Mouse (Mus musculus) kidney, postnatal 36 days (tissue): Measurements from ENCODE around the gene Irak3.

Source experiments
- DNase-seq, 2 experiments: peaks; one replicate each; pipeline ENCODE4 v3.0.0; 2021 to 2022; ENCODE audit warnings: mixed read lengths in 2 of 2

Irak3 gene

GRCm38 (mm10) chr10:120202467-120203250 is 729 bp upstream of the Irak3 start:
- no peak for DNase-seq

- DNase-seq, result peak; percentile 84 to 86
These were observed 604 bp downstream of the Irak3 start, which contains the start of gene Tmbim4 for GRCm38 (mm10) chr10:120201131-120201921. TSS of gene Tmbim4 (plus strand) at chr10:120201590.

- no peak for DNase-seq
These were observed 4.7 kb downstream of the Irak3 start for GRCm38 (mm10) chr10:120197061-120197835.

GRCm38 (mm10) chr10:120193255-120193654 is 8.7 kb downstream of the Irak3 start:
- no peak for DNase-seq

GRCm38 (mm10) chr10:120192278-120192677 is 9.7 kb downstream of the Irak3 start:
- no peak for DNase-seq

GRCm38 (mm10) chr10:120191165-120191564 is 10.8 kb downstream of the Irak3 start:
- no peak for DNase-seq

- no peak for DNase-seq
These were observed 12.1 kb downstream of the Irak3 start for GRCm38 (mm10) chr10:120189782-120190181.

- DNase-seq, result no peak
These were observed 12.7 kb downstream of the Irak3 start for GRCm38 (mm10) chr10:120189276-120189675.

GRCm38 (mm10) chr10:120188513-120188912 is 13.4 kb downstream of the Irak3 start:
- no peak for DNase-seq

- DNase-seq, result no peak
These were observed 18.6 kb downstream of the Irak3 start for GRCm38 (mm10) chr10:120183342-120183741.

GRCm38 (mm10) chr10:120182887-120183286 is 19.0 kb downstream of the Irak3 start:
- peak; percentile 38 to 60 for DNase-seq

GRCm38 (mm10) chr10:120174192-120174705 is 27.7 kb downstream of the Irak3 start:
- DNase-seq, result no peak

- no peak for DNase-seq
These were observed 30.6 kb downstream of the Irak3 start for GRCm38 (mm10) chr10:120171340-120171739.

GRCm38 (mm10) chr10:120170277-120170676 is 31.7 kb downstream of the Irak3 start:
- no peak for DNase-seq

GRCm38 (mm10) chr10:120169841-120170240 is 32.1 kb downstream of the Irak3 start:
- no peak for DNase-seq

- DNase-seq, result no peak
These were observed 32.9 kb downstream of the Irak3 start for GRCm38 (mm10) chr10:120169064-120169463.

GRCm38 (mm10) chr10:120168070-120168469 is 33.9 kb downstream of the Irak3 start:
- DNase-seq, result no peak

- no peak for DNase-seq
These were observed 36.0 kb downstream of the Irak3 start for GRCm38 (mm10) chr10:120165793-120166503.

- DNase-seq, result no peak
These were observed 36.8 kb downstream of the Irak3 start for GRCm38 (mm10) chr10:120164931-120165792.

- no peak for DNase-seq
These were observed 38.4 kb downstream of the Irak3 start for GRCm38 (mm10) chr10:120163490-120163889.

GRCm38 (mm10) chr10:120162840-120163239 is 39.1 kb downstream of the Irak3 start:
- DNase-seq, result no peak
